18 mouse cellular contexts compared by ENCODE assay signal in the genomic region with DNA sequence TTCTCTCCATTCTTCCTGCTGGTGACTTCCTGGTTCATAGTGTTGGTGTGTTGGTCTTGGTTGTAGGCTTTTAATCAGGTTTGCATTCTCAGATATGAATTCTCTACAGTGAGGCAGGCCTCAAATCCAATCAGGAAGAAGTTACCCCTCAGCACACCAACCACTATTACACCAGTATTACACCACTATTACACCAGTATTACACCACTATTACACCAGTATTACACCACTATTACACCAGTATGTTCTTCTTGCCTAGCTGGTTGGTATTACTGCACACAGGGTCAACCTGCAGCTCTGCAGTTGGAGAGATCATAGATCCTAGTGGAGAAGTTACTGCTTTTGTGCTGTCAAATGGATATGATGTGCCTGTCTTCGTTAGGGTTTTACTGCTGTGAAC.
"Had no signal": no experiment of that assay in that cellular context is flagged by ENCODE, and none has a peak within 500 bp of the region (broad histone marks: within the 10 kb centered on the region; RNA-seq: fewer than 3 reads in every experiment).

No protein-coding gene starts in this region.

- DNase-seq: kidney, adult 18-20 months; kidney, postnatal 14 days; layer of hippocampus, postnatal 36 days; liver, embryonic 13.5 days; lung, embryonic 14.5 days; midbrain, embryonic 14.5 days; retina, postnatal 1 day; thymus, adult 18-20 months; thymus, postnatal 14 days; thymus, postnatal 4 days had no signal

- H3K4me2 ChIP-seq: liver, embryonic 13.5 days; lung, embryonic 14.5 days; midbrain, embryonic 11.5 days; neural tube, embryonic 12.5 days; neural tube, embryonic 15.5 days had no signal

- H3K36me3 ChIP-seq: liver, embryonic 13.5 days; neural tube, embryonic 12.5 days; neural tube, embryonic 15.5 days had no signal

- H3K9ac ChIP-seq: liver, embryonic 13.5 days; lung, embryonic 14.5 days; neural tube, embryonic 12.5 days; neural tube, embryonic 15.5 days had no signal

- H3K4me3 ChIP-seq: left cerebral cortex, adult 2 months; liver, embryonic 13.5 days; neural tube, embryonic 12.5 days; neural tube, embryonic 15.5 days had no signal

- H3K27ac ChIP-seq: left cerebral cortex, adult 2 months; liver, embryonic 13.5 days; macrophage; neural tube, embryonic 12.5 days; neural tube, embryonic 15.5 days had no signal

- ATAC-seq: inflammation-experienced regulatory T-cells, adult 6 months; intestine, embryonic 16.5 days; lung, postnatal 0 days had no signal

- H3K9me3 ChIP-seq: liver, embryonic 13.5 days; neural tube, embryonic 12.5 days; neural tube, embryonic 15.5 days had no signal

- H3K27me3 ChIP-seq: liver, embryonic 13.5 days; neural tube, embryonic 12.5 days; neural tube, embryonic 15.5 days had no signal

- H3K4me1 ChIP-seq: liver, embryonic 13.5 days; neural tube, embryonic 12.5 days had no signal
